Comparison of ENCODE assay signal across 9 mouse cellular contexts in the genomic region with DNA sequence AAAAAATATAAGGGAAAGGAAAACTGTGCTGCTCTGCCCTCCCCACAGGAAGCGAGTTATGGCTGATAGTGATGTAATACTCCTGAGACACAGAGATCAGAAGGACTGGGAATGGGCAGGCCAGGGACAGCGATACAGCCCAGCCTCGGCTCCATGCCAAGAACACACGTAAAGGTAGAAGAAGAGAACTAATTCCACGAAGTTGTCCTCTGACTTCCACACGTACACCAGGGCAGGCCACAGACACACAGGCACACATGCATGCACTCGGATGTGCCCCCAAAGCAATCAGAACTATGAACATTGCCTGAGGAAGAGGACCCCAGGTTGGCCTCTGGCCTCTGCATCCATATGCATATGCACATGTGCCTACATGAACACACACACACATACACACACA. TPM values are rescaled to one million over a fixed set of nuclear protein-coding genes. Genes with fewer than 3 reads are reported as not detected.
DNase-seq lines count a peak whose midpoint lies in the region; ATAC-seq and TF ChIP-seq lines count a peak whose summit lies in the region.
"Had no signal": no experiment of that assay in that cellular context is flagged by ENCODE, and none has a peak within 500 bp of the region (broad histone marks: within the 10 kb centered on the region; RNA-seq: fewer than 3 reads in every experiment).

No protein-coding gene starts in this region.

- TF ChIP-seq EP300 in MEL (IDR thresholded peaks at IDR 0.05; ENCODE audit: low read depth in 1 of 2, low read length in 2 of 2), result no peak

- peak; percentile 57 to 80 for DNase-seq in adrenal gland, adult (ENCODE audit: inconsistent age in 2 of 2, low spot score in 1 of 2)
- DNase-seq in adrenal gland, adult 2 months, result no peak
- DNase-seq in kidney, adult 9 months, result peak; percentile 8
- no peak for DNase-seq in kidney, postnatal 4 days
- DNase-seq in MEL (ENCODE audit: low read depth, low spot score), result no peak
- DNase-seq in midbrain, embryonic 10.5 days (ENCODE audit: low spot score), result no peak
- no peak for DNase-seq in hindbrain, embryonic 11.5 days (ENCODE audit: low spot score)

- H3K79me2 ChIP-seq in MEL (ENCODE audit: control insufficient read depth, insufficient read depth, low read length, poor library complexity), result peaks cover 21% of the 10 kb centered on the region

- H3K4me1 ChIP-seq in MEL (ENCODE audit: control insufficient read depth in 1 of 2, insufficient read depth in 2 of 2, low read length in 2 of 2), result peaks cover 12 to 25% of the 10 kb centered on the region in 2 experiments
- H3K4me1 ChIP-seq in heart, embryonic 16.5 days (ENCODE audit: control insufficient read depth, insufficient read depth, low read length), result peaks cover 87% of the 10 kb centered on the region
- H3K4me1 ChIP-seq in midbrain, embryonic 10.5 days, result peaks cover 68% of the 10 kb centered on the region
- peaks cover 9% of the 10 kb centered on the region for H3K4me1 ChIP-seq in hindbrain, embryonic 11.5 days (replicated peaks; ENCODE audit: control insufficient read depth, insufficient read depth, low read length)

- ATAC-seq in heart, embryonic 16.5 days (replicated peaks; ENCODE audit: extremely low read depth, insufficient read depth, low FRiP score), result no peak
- ATAC-seq in hindbrain, embryonic 11.5 days (ENCODE audit: low FRiP score), result no peak

- peak overlapping the region; percentile 12 for H3K9ac ChIP-seq in MEL (ENCODE audit: control insufficient read depth, low read depth, low read length, poor library complexity, severe bottlenecking)
- H3K9ac ChIP-seq in heart, embryonic 16.5 days (ENCODE audit: low read length), result no peak overlapping the region
- H3K9ac ChIP-seq in hindbrain, embryonic 11.5 days (ENCODE audit: low read depth, low read length), result no peak overlapping the region

- no peak for TF ChIP-seq POLR2A in MEL (IDR thresholded peaks at IDR 0.05; ENCODE audit: control insufficient read depth in 1 of 2, insufficient read depth in 1 of 2, low read depth in 1 of 2, low read length in 2 of 2, poor library complexity in 1 of 2)

- peak overlapping the region; percentile 40 for H3K27ac ChIP-seq in MEL (ENCODE audit: control insufficient read depth, low read depth, low read length)
- peak overlapping the region; percentile 70 for H3K27ac ChIP-seq in heart, embryonic 16.5 days (ENCODE audit: low read length)
- no peak overlapping the region for H3K27ac ChIP-seq in midbrain, embryonic 10.5 days (replicated peaks)
- no peak overlapping the region for H3K27ac ChIP-seq in hindbrain, embryonic 11.5 days (ENCODE audit: low read depth, low read length)
- H3K27ac ChIP-seq: hindbrain, embryonic 10.5 days had no signal

- H3K4me3 ChIP-seq in MEL (ENCODE audit: control insufficient read depth in 1 of 2, insufficient read depth in 1 of 2, low read depth in 2 of 2, low read length in 2 of 2), result no peak overlapping the region; a peak in 1 of 4 replicates
- no peak overlapping the region for H3K4me3 ChIP-seq in heart, embryonic 16.5 days (ENCODE audit: low read length)
- no peak overlapping the region for H3K4me3 ChIP-seq in midbrain, embryonic 10.5 days
- H3K4me3 ChIP-seq in hindbrain, embryonic 11.5 days (ENCODE audit: low read depth, low read length), result no peak overlapping the region
- H3K4me3 ChIP-seq: hindbrain, embryonic 10.5 days had no signal

- no peaks in the 10 kb centered on the region for H3K9me3 ChIP-seq in MEL (replicated peaks; ENCODE audit: insufficient read depth, low read length)
- no peaks in the 10 kb centered on the region for H3K9me3 ChIP-seq in heart, embryonic 16.5 days (replicated peaks; ENCODE audit: control insufficient read depth, low read length)
- H3K9me3 ChIP-seq in midbrain, embryonic 10.5 days (replicated peaks), result no peaks in the 10 kb centered on the region
- no peaks in the 10 kb centered on the region for H3K9me3 ChIP-seq in hindbrain, embryonic 11.5 days (ENCODE audit: control insufficient read depth, low read length)
- H3K9me3 ChIP-seq: hindbrain, embryonic 10.5 days had no signal

- H3K36me3 ChIP-seq in MEL (ENCODE audit: control insufficient read depth in 1 of 2, insufficient read depth in 2 of 2, low read length in 2 of 2), result peaks cover 0 to 20% of the 10 kb centered on the region in 2 experiments; a peak in 2 of 4 replicates
- H3K36me3 ChIP-seq in heart, embryonic 16.5 days (ENCODE audit: control insufficient read depth, insufficient read depth), result no peaks in the 10 kb centered on the region
- H3K36me3 ChIP-seq in midbrain, embryonic 10.5 days, result no peaks in the 10 kb centered on the region
- H3K36me3 ChIP-seq in hindbrain, embryonic 11.5 days (ENCODE audit: control insufficient read depth, insufficient read depth, low read length), result no peaks in the 10 kb centered on the region

- no peaks in the 10 kb centered on the region for H3K27me3 ChIP-seq in MEL (ENCODE audit: control insufficient read depth in 1 of 2, insufficient read depth in 2 of 2, low read length in 2 of 2)
- H3K27me3 ChIP-seq in heart, embryonic 16.5 days (ENCODE audit: control insufficient read depth, insufficient read depth, low read length), result no peaks in the 10 kb centered on the region
- no peaks in the 10 kb centered on the region for H3K27me3 ChIP-seq in midbrain, embryonic 10.5 days (ENCODE audit: low read depth, poor library complexity, severe bottlenecking)
- no peaks in the 10 kb centered on the region for H3K27me3 ChIP-seq in hindbrain, embryonic 11.5 days (ENCODE audit: control insufficient read depth, insufficient read depth, low read length)

- no peak for TF ChIP-seq RAD21 in MEL (IDR thresholded peaks at IDR 0.05; ENCODE audit: low read depth, low read length)

- no peak for TF ChIP-seq CTCF in MEL (IDR thresholded peaks at IDR 0.05 in 2 of 3, conservative IDR thresholded peaks at IDR 0.05 in 1 of 3; ENCODE audit: control insufficient read depth in 1 of 3, insufficient read depth in 1 of 3, low read depth in 2 of 3, low read length in 3 of 3, poor library complexity in 1 of 3, severe bottlenecking in 1 of 3)

- WGBS in heart, embryonic 16.5 days, result 60% methylated on average over 7 of the region's 7 CpGs
- 88% methylated on average over 7 of the region's 7 CpGs for WGBS in midbrain, embryonic 10.5 days
- WGBS in hindbrain, embryonic 11.5 days, result 89% methylated on average over 7 of the region's 7 CpGs

- no peak overlapping the region for H3K4me2 ChIP-seq in heart, embryonic 16.5 days (ENCODE audit: low read depth, low read length)
- H3K4me2 ChIP-seq in hindbrain, embryonic 11.5 days (replicated peaks; ENCODE audit: low read depth, low read length), result no peak overlapping the region

TF ChIP-seq in MEL, 35 proteins besides CTCF, POLR2A, EP300 and RAD21 (continues in another document):
- TF ChIP-seq POLR2AphosphoS2 (IDR thresholded peaks at IDR 0.05; ENCODE audit: low read length), result no peak
- no peak for TF ChIP-seq NRF1 (IDR thresholded peaks at IDR 0.05; ENCODE audit: insufficient read depth, low read depth, low read length, poor library complexity, severe bottlenecking)
- no peak for TF ChIP-seq RCOR1 (IDR thresholded peaks at IDR 0.05; ENCODE audit: low read depth, low read length)
- TF ChIP-seq UBTF (IDR thresholded peaks at IDR 0.05; ENCODE audit: borderline replicate concordance, insufficient read depth, low read depth, low read length), result no peak
- no peak for TF ChIP-seq MAZ (IDR thresholded peaks at IDR 0.05; ENCODE audit: low read depth, low read length)
- TF ChIP-seq JUND (IDR thresholded peaks at IDR 0.05; ENCODE audit: low read depth, low read length), result no peak
- TF ChIP-seq GABPA (IDR thresholded peaks at IDR 0.05; ENCODE audit: low read depth, low read length), result no peak
- TF ChIP-seq SIN3A (IDR thresholded peaks at IDR 0.05; ENCODE audit: low read length), result no peak
- TF ChIP-seq BHLHE40 (IDR thresholded peaks at IDR 0.05; ENCODE audit: borderline replicate concordance, low read depth, low read length), result no peak
- TF ChIP-seq TCF12 (IDR thresholded peaks at IDR 0.05; ENCODE audit: low read depth, low read length), result no peak
- TF ChIP-seq TBP (IDR thresholded peaks at IDR 0.05; ENCODE audit: low read depth, low read length), result no peak
- TF ChIP-seq USF2 (IDR thresholded peaks at IDR 0.05; ENCODE audit: borderline replicate concordance in 1 of 2, insufficient read depth in 1 of 2, low read depth in 1 of 2, low read length in 2 of 2), result no peak

RNA-seq across cellular contexts. Expression of gene Fam53b, which starts 9.2 kb away (rescaled TPM):
- total RNA-seq in adrenal gland, adult 2 months (2021), result 10 to 100 TPM; 61.1 to 69.5 TPM
- polyA plus RNA-seq in adrenal gland, adult 2 months (2012; rRNA removed), result 97.5 and 140 TPM in 2 replicates
- 7.3 and 7.9 TPM in 2 replicates for total RNA-seq in MEL (2012; rRNA removed)
- 10 to 100 TPM in 1 of 2 experiments, not detected in 1; 15.4 TPM for polyA plus RNA-seq in MEL (2012; ENCODE audit: insufficient read depth in 1 of 2, insufficient read length in 2 of 2, low read depth in 1 of 2, low replicate concordance in 2 of 2, missing spikeins in 1 of 2)
- 16.4 and 21.8 TPM in 2 replicates for polyA plus RNA-seq in heart, embryonic 16.5 days (2015; fragmentation: Nextera tagmentation; extraction: Ambion mirVana)
- 23.1 and 25.0 TPM in 2 replicates for polyA plus RNA-seq in midbrain, embryonic 10.5 days (2016; fragmentation: Nextera tagmentation; extraction: Ambion mirVana)
- polyA plus RNA-seq in hindbrain, embryonic 11.5 days (2014; fragmentation: Nextera tagmentation; extraction: Ambion mirVana), result 16.9 and 17.0 TPM in 2 replicates

RNA-seq across cellular contexts. Expression of gene Eef1akmt2, which starts 48.0 kb away (rescaled TPM):
- 10 to 100 TPM; 19.5 to 27.9 TPM for total RNA-seq in adrenal gland, adult 2 months (2021)
- polyA plus RNA-seq in adrenal gland, adult 2 months (2012; rRNA removed), result 4.3 and 5.1 TPM in 2 replicates
- 24.3 and 26.9 TPM in 2 replicates for total RNA-seq in MEL (2012; rRNA removed)
- polyA plus RNA-seq in MEL (2012; ENCODE audit: insufficient read depth in 1 of 2, insufficient read length in 2 of 2, low read depth in 1 of 2, low replicate concordance in 2 of 2, missing spikeins in 1 of 2), result 100 to 1,000 TPM in 1 of 2 experiments, 10 to 100 TPM in 1; 27.0 to 330 TPM
- polyA plus RNA-seq in heart, embryonic 16.5 days (2015; fragmentation: Nextera tagmentation; extraction: Ambion mirVana), result 35.1 and 43.0 TPM in 2 replicates
- 80.7 and 82.0 TPM in 2 replicates for polyA plus RNA-seq in midbrain, embryonic 10.5 days (2016; fragmentation: Nextera tagmentation; extraction: Ambion mirVana)
- 93.0 and 93.5 TPM in 2 replicates for polyA plus RNA-seq in hindbrain, embryonic 11.5 days (2014; fragmentation: Nextera tagmentation; extraction: Ambion mirVana)

RNA-seq across cellular contexts. Expression of gene Abraxas2, which starts 54.6 kb away (rescaled TPM):
- total RNA-seq in adrenal gland, adult 2 months (2021), result 10 to 100 TPM; 29.3 to 44.1 TPM
- 5.8 and 8.3 TPM in 2 replicates for polyA plus RNA-seq in adrenal gland, adult 2 months (2012; rRNA removed)
- 26.5 and 30.1 TPM in 2 replicates for total RNA-seq in MEL (2012; rRNA removed)
- polyA plus RNA-seq in MEL (2012; ENCODE audit: insufficient read depth in 1 of 2, insufficient read length in 2 of 2, low read depth in 1 of 2, low replicate concordance in 2 of 2, missing spikeins in 1 of 2), result 10 to 100 TPM in 1 of 2 experiments, not detected in 1; 31.1 TPM
- polyA plus RNA-seq in heart, embryonic 16.5 days (2015; fragmentation: Nextera tagmentation; extraction: Ambion mirVana), result 26.0 and 30.0 TPM in 2 replicates
- polyA plus RNA-seq in midbrain, embryonic 10.5 days (2016; fragmentation: Nextera tagmentation; extraction: Ambion mirVana), result 36.2 and 36.6 TPM in 2 replicates
- 39.0 TPM in 2 replicates for polyA plus RNA-seq in hindbrain, embryonic 11.5 days (2014; fragmentation: Nextera tagmentation; extraction: Ambion mirVana)

Comparison
In these comparisons a context has a peak if more than half of its experiments do, and no peak if none do; other contexts are left out.
1. DNase-seq: peak in adrenal gland, adult (2 of 2) and kidney, adult 9 months (single experiment); none in adrenal gland, adult 2 months (single experiment), kidney, postnatal 4 days (0 of 2), MEL (single experiment), midbrain, embryonic 10.5 days (single experiment) and hindbrain, embryonic 11.5 days (single experiment).
2. H3K27ac ChIP-seq: peak in MEL (single experiment) and heart, embryonic 16.5 days (single experiment); none in midbrain, embryonic 10.5 days (single experiment) and hindbrain, embryonic 11.5 days (single experiment).